Mouse (Mus musculus): ENCODE data around the gene Zfp846.
A peak's percentile ranks its signal among the peaks of the same experiment; 100 is the strongest.

Zfp846 gene

GRCm38 (mm10) chr9:20636790-20637189 lies 55.7 kb downstream of the Zfp846 start:
- no peak for DNase-seq (ENCODE audit: low spot score in 2 of 2)

- no peak for DNase-seq (ENCODE audit: low spot score in 2 of 2)
Measured at GRCm38 (mm10) chr9:20638552-20638951, 57.5 kb downstream of the Zfp846 start.

GRCm38 (mm10) chr9:20639486-20639885 lies 58.4 kb downstream of the Zfp846 start:
- DNase-seq (ENCODE audit: low spot score in 2 of 2), result no peak

- DNase-seq (ENCODE audit: low spot score in 2 of 2), result no peak
Measured at GRCm38 (mm10) chr9:20641501-20641900, 60.4 kb downstream of the Zfp846 start.

- no peak for DNase-seq (ENCODE audit: low spot score in 2 of 2)
Measured at GRCm38 (mm10) chr9:20642101-20642895, 61.2 kb downstream of the Zfp846 start, which contains the start of gene Ubl5. Gene Ubl5 (plus strand): TSS chr9:20642878.

GRCm38 (mm10) chr9:20642896-20643466 lies 61.9 kb downstream of the Zfp846 start:
- peak in 1 of 2 experiments; percentile 72 for DNase-seq (ENCODE audit: low spot score in 2 of 2)

GRCm38 (mm10) chr9:20643781-20644180 lies 62.7 kb downstream of the Zfp846 start:
- DNase-seq (ENCODE audit: low spot score in 2 of 2), result no peak

GRCm38 (mm10) chr9:20644360-20645081 lies 63.4 kb downstream of the Zfp846 start, which contains the start of gene Fbxl12:
Gene Fbxl12 (minus strand): TSS chr9:20644767.
- peak in 1 of 2 experiments; percentile 77 for DNase-seq (ENCODE audit: low spot score in 2 of 2)

- no peak for DNase-seq (ENCODE audit: low spot score in 2 of 2)
Measured at GRCm38 (mm10) chr9:20645121-20645520, 64.0 kb downstream of the Zfp846 start.

GRCm38 (mm10) chr9:20651602-20652259 lies 70.6 kb downstream of the Zfp846 start, which contains the start of gene Pin1:
Gene Pin1 (plus strand): TSS chr9:20652095.
- DNase-seq (ENCODE audit: low spot score in 2 of 2), result peak; percentile 100

- DNase-seq (ENCODE audit: low spot score in 2 of 2), result no peak
Measured at GRCm38 (mm10) chr9:20652260-20652658, 71.2 kb downstream of the Zfp846 start.

- no peak for DNase-seq (ENCODE audit: low spot score in 2 of 2)
Measured at GRCm38 (mm10) chr9:20653859-20654258, 72.8 kb downstream of the Zfp846 start.
